Mouse (Mus musculus) right cerebral cortex, adult 18-20 months (tissue): ENCODE measurements around the gene Nfkbil1.

ENCODE experiments used
- DNase-seq: peaks from one replicate; pipeline ENCODE4 v3.0.0; 2022; ENCODE audit warnings: mixed read lengths

The Nfkbil1 gene

GRCm38 (mm10) chr17:35172445-35173234, 63.0 kb downstream of the Nfkbil1 start:
- peak; percentile 76 for DNase-seq
